ENCODE assay signal across 31 mouse cellular contexts in the genomic region with DNA sequence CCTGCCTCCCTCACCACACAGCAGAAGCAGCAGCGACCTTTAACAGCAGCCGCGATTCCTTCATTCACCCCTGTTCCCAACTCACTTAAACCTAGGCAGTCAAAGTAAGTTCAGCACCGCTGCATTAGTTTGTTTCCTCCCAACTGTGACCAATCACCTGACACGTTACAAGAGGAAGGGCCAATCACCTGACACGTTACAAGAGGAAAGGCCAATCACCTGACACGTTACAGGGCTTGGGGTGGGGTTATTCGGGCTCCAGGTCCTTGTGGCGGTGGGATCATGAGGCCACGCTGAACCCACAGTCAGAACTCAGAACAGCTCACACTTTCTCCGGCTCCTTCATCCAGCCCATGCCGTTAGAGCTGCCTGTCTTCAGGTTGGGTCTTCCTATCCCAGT.
A peak's percentile ranks its signal among the peaks of the same experiment; 100 is the strongest.
DNase-seq lines count a peak whose midpoint lies in the region; ATAC-seq and TF ChIP-seq lines count a peak whose summit lies in the region.
"Had no signal": no experiment of that assay in that cellular context is flagged by ENCODE, and none has a peak within 500 bp of the region (broad histone marks: within the 10 kb centered on the region; RNA-seq: fewer than 3 reads in every experiment).

No protein-coding gene starts in this region.

- no peaks in the 10 kb centered on the region for H3K9me3 ChIP-seq in intestine, embryonic 15.5 days
- peaks cover 3% of the 10 kb centered on the region; the same call in 1 of the 2 replicates for H3K9me3 ChIP-seq in intestine, embryonic 16.5 days (ENCODE audit: control insufficient read depth, low read length)
- H3K9me3 ChIP-seq in limb, embryonic 10.5 days (replicated peaks), result peaks cover 2% of the 10 kb centered on the region; the same call in 1 of the 2 replicates
- peaks cover 17% of the 10 kb centered on the region for H3K9me3 ChIP-seq in embryonic facial prominence, embryonic 10.5 days
- H3K9me3 ChIP-seq: hindbrain, embryonic 15.5 days; midbrain, embryonic 13.5 days; neural tube, embryonic 15.5 days had no signal

- no peaks in the 10 kb centered on the region for H3K36me3 ChIP-seq in intestine, embryonic 15.5 days
- no peaks in the 10 kb centered on the region for H3K36me3 ChIP-seq in intestine, embryonic 16.5 days (ENCODE audit: control insufficient read depth, insufficient read depth, low read length)
- H3K36me3 ChIP-seq in limb, embryonic 10.5 days, result 0 out of 2 replicates have a peak, but pooled peaks cover 2% of the 10 kb centered on the region
- 0 out of 2 replicates have a peak, but pooled peaks cover 3% of the 10 kb centered on the region for H3K36me3 ChIP-seq in embryonic facial prominence, embryonic 10.5 days (replicated peaks)
- H3K36me3 ChIP-seq: embryonic facial prominence, embryonic 12.5 days; hindbrain, embryonic 10.5 days; hindbrain, embryonic 15.5 days; liver, embryonic 12.5 days; neural tube, embryonic 15.5 days had no signal

- WGBS in intestine, embryonic 15.5 days, result 75% methylated on average over 12 of the region's 12 CpGs
- WGBS in intestine, embryonic 16.5 days, result 72% methylated on average over 12 of the region's 12 CpGs
- 72% methylated on average over 12 of the region's 12 CpGs for WGBS in limb, embryonic 10.5 days
- 78% methylated on average over 12 of the region's 12 CpGs for WGBS in embryonic facial prominence, embryonic 10.5 days

- no peak overlapping the region for H3K4me2 ChIP-seq in intestine, embryonic 15.5 days (replicated peaks)
- H3K4me2 ChIP-seq in intestine, embryonic 16.5 days (ENCODE audit: low read depth, low read length), result no peak overlapping the region
- H3K4me2 ChIP-seq: embryonic facial prominence, embryonic 12.5 days; hindbrain, embryonic 15.5 days; liver, embryonic 12.5 days; midbrain, embryonic 13.5 days; neural tube, embryonic 15.5 days had no signal

- H3K27ac ChIP-seq in gastrocnemius, adult 2 months, result peak overlapping the region; percentile 31; the same call in 1 of the 2 replicates
- H3K27ac ChIP-seq in intestine, embryonic 15.5 days, result no peak overlapping the region
- H3K27ac ChIP-seq in intestine, embryonic 16.5 days (ENCODE audit: low read length), result no peak overlapping the region
- H3K27ac ChIP-seq in limb, embryonic 10.5 days, result peak overlapping the region; percentile 17; the same call in 1 of the 2 replicates
- no peak overlapping the region for H3K27ac ChIP-seq in embryonic facial prominence, embryonic 10.5 days (replicated peaks)
- H3K27ac ChIP-seq: embryonic facial prominence, embryonic 12.5 days; heart, adult 2 months; hindbrain, embryonic 10.5 days; hindbrain, embryonic 15.5 days; liver, embryonic 12.5 days; macrophage; midbrain, embryonic 13.5 days; neural tube, embryonic 15.5 days had no signal

- no peak for TF ChIP-seq CTCF in gastrocnemius, adult 2 months (IDR thresholded peaks at IDR 0.05)

- H3K4me1 ChIP-seq in intestine, embryonic 15.5 days (replicated peaks), result 0 out of 2 replicates have a peak, but pooled peaks cover 6% of the 10 kb centered on the region
- peaks cover 11% of the 10 kb centered on the region; the same call in 1 of the 2 replicates for H3K4me1 ChIP-seq in intestine, embryonic 16.5 days (ENCODE audit: control insufficient read depth, insufficient read depth, low read length)
- H3K4me1 ChIP-seq in limb, embryonic 10.5 days, result peaks cover 24% of the 10 kb centered on the region
- peaks cover 15% of the 10 kb centered on the region for H3K4me1 ChIP-seq in embryonic facial prominence, embryonic 10.5 days

- H3K27me3 ChIP-seq in intestine, embryonic 15.5 days (replicated peaks), result no peaks in the 10 kb centered on the region
- H3K27me3 ChIP-seq in intestine, embryonic 16.5 days (replicated peaks; ENCODE audit: control insufficient read depth, insufficient read depth, low read length), result no peaks in the 10 kb centered on the region; the same call in 1 of the 2 replicates
- peaks cover 34% of the 10 kb centered on the region for H3K27me3 ChIP-seq in limb, embryonic 10.5 days (ENCODE audit: low read depth, poor library complexity, severe bottlenecking)
- H3K27me3 ChIP-seq in embryonic facial prominence, embryonic 10.5 days (replicated peaks; ENCODE audit: low read depth, poor library complexity, severe bottlenecking), result peaks cover 22% of the 10 kb centered on the region
- H3K27me3 ChIP-seq: embryonic facial prominence, embryonic 12.5 days; hindbrain, embryonic 15.5 days; liver, embryonic 12.5 days; midbrain, embryonic 13.5 days; neural tube, embryonic 15.5 days had no signal

- intact Hi-C loops in gastrocnemius, adult 2 months (cut with DNase I), result no loop called here
- intact Hi-C loops in gastrocnemius, postnatal 14 days (cut with DNase I; ENCODE audit: low total_unique reads), result no loop called here

- H3K9ac ChIP-seq in intestine, embryonic 15.5 days, result no peak overlapping the region
- H3K9ac ChIP-seq in intestine, embryonic 16.5 days (ENCODE audit: low read depth, low read length), result no peak overlapping the region
- H3K9ac ChIP-seq: embryonic facial prominence, embryonic 12.5 days; hindbrain, embryonic 15.5 days; liver, embryonic 12.5 days; liver, postnatal 0 days; midbrain, embryonic 13.5 days; neural tube, embryonic 15.5 days had no signal

- no peak for DNase-seq in gastrocnemius, adult 2 months
- no peak for DNase-seq in gastrocnemius, postnatal 14 days
- peak; percentile 92 for DNase-seq in ES-CJ7 (ENCODE audit: low read depth, low spot score)
- DNase-seq in limb, embryonic 10.5 days (ENCODE audit: low spot score), result no peak
- no peak for DNase-seq in adrenal gland, adult (ENCODE audit: inconsistent age in 2 of 2, low spot score in 1 of 2)
- DNase-seq in embryonic facial prominence, embryonic 10.5 days (ENCODE audit: low spot score), result no peak
- DNase-seq: adrenal gland, postnatal 14 days; cerebellum, adult 11 months; cerebellum, adult 9-10 months; cerebellum, postnatal 36 days; gastrocnemius, postnatal 36 days; heart, adult 2 months; kidney, adult 8-10 months; kidney, postnatal 10 days; liver, postnatal 0 days; lung, postnatal 10 days; retina, postnatal 1 day; right cerebral cortex, postnatal 14 days; thymus, adult 2 months; thymus, postnatal 36 days had no signal

- no peak overlapping the region for H3K4me3 ChIP-seq in gastrocnemius, adult 2 months
- no peak overlapping the region for H3K4me3 ChIP-seq in intestine, embryonic 15.5 days (replicated peaks)
- no peak overlapping the region for H3K4me3 ChIP-seq in intestine, embryonic 16.5 days (ENCODE audit: low read length)
- no peak overlapping the region for H3K4me3 ChIP-seq in limb, embryonic 10.5 days
- H3K4me3 ChIP-seq in embryonic facial prominence, embryonic 10.5 days, result no peak overlapping the region
- H3K4me3 ChIP-seq: embryonic facial prominence, embryonic 12.5 days; heart, adult 2 months; hindbrain, embryonic 10.5 days; hindbrain, embryonic 15.5 days; liver, embryonic 12.5 days; midbrain, embryonic 13.5 days; neural tube, embryonic 15.5 days had no signal

- peak; percentile 41; the same call in 1 of the 2 replicates for ATAC-seq in intestine, embryonic 15.5 days
- no peak for ATAC-seq in intestine, embryonic 16.5 days
- ATAC-seq: forebrain, embryonic 14.5 days; inflammation-experienced regulatory T-cells, adult 6 months; liver, embryonic 12.5 days; liver, postnatal 0 days; midbrain, embryonic 13.5 days had no signal

Comparison
In these comparisons a context has a peak if more than half of its experiments do, and no peak if none do; other contexts are left out.
1. H3K27ac ChIP-seq: peak in gastrocnemius, adult 2 months (single experiment) and limb, embryonic 10.5 days (single experiment); none in intestine, embryonic 15.5 days (single experiment), intestine, embryonic 16.5 days (single experiment) and embryonic facial prominence, embryonic 10.5 days (single experiment).